Mouse (Mus musculus) right cerebral cortex, adult 18-20 months (tissue): ENCODE measurements around the gene Stk24.
A peak's percentile ranks its signal among the peaks of the same experiment; 100 is the strongest.

Experiments used
- DNase-seq: peaks from one replicate; pipeline ENCODE4 v3.0.0; 2022; ENCODE audit warnings: mixed read lengths

Stk24 gene

DNA sequence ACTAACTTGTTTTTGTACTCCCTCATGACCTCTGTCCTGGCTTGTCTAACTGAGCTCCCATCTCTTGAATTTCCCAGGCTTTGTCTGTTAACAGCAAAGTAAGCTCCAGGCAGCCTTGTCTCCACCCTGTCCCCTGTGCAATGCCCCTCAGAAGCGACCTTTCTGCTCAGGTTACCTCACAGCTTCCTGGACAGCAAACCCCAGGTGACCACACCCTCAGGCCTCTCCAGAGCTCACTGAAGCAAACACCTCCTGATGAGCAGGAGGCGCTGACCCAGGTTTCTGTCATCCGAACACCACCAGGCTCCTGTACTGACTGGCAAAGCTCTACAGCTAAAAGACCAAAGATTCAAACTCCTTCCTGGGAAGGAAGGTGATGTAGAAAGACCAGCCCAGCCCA lies 69.9 kb downstream of the Stk24 start:
- no peak for DNase-seq

DNA sequence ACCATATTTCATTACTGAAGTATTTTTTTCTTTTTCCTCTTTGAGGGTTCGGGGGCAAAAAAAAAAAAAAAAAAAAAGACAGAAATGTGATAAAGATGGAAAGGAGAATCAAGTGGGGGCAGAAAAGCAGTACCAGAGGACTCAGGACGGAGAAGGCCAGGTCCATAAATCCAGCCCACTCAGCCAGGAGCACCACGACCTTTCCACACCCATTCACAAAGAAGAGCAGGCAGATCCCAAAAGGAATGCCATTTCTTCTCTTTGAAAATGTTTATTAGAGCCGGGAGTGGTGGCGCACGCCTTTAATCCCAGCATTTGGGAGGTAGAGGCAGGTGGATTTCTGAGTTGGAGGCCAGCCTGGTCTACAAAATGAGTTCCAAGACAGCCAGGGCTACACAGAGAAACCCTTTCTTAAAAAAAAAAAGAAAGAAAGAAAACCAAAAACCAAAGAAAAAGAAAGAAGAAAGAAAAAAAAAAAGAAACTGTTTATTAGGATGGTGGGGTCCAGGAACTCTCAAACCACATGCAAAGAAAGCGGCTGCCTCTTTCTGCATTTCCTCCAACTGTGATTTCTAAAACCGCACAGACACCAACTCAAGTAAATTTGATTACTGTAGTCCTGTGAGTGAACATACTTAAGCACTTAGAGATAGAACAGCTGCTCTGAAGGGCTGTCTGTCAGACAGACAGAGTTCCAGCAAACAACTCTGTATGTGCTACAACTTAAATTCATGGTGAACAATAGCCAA lies 74.3 kb downstream of the Stk24 start:
- DNase-seq, result no peak

DNA sequence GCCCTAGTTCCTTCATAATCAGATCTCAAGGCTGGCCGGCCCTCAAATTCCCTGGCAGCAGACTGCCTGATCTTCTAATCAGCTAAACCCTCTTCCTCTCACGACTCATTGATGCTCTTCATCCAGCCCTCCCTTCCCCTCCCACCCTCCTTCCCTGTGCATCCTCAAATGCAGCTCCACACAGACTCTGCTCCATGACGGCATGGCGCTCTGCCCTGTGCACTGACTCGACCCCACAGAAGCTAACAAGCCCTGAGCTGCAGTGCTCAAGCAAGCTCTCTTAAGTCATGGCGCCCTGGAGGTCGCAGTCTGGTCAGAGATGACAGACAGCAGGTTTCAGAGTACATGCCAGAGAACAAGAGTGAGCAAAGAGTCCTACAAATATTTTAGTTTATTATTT lies 75.3 kb downstream of the Stk24 start:
- no peak for DNase-seq

DNA sequence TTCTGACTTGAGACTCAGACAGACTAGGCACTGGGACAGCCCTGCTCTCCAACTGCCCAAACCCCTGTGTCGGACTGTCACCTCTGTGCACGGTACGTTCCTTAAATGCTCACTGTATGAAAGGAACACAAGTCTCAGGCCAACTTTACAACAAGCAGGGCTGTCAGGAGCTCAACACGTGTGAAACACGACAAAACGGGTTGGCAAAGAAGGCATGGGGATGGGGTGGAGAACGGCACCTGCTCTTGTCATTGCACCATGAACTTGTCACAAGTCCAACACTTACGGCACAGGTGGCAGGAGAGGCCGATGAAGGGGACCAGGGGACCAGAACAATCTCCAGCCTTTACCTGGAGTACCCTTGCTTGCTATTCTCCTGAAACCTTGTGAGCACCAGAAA lies 80.7 kb downstream of the Stk24 start:
- no peak for DNase-seq

DNA sequence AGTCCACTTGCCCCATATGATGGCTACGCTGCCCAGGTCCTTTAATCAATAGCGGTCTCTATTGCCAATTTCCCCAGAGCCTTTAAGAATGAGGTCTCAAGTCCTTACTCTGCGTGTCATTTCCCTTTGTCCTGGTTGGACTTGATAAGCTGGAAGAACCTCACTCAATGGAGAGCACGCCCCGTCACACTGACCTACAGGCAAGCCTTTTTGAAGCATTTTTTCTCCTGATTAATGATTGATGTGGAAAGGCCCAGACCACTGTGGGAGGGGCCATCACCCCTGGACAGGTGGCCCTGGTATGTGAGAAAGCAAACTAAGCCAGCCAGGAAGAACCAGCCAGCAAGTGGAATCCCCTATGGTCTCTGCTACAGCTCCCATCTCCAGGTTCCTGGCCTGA lies 81.3 kb downstream of the Stk24 start:
- no peak for DNase-seq

DNA sequence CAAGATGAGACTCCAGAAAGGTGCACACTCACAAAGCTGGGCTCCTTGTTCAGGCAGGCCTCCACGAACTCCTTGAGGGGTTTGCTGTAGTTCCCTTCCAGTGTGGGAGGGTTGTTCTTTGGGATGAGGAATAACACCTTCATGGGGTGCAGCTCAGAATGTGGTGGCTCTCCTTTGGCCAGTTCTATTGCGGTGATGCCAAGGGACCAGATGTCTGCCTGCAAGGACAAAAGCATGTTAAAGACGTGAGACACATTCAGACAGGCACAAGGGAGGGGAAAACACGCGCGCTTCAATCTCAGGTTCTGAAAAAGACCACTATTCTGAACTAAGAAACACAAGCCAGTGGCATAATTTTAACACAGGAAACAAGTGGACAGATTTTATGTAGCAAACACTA lies 82.7 kb downstream of the Stk24 start:
- DNase-seq, result no peak

DNA sequence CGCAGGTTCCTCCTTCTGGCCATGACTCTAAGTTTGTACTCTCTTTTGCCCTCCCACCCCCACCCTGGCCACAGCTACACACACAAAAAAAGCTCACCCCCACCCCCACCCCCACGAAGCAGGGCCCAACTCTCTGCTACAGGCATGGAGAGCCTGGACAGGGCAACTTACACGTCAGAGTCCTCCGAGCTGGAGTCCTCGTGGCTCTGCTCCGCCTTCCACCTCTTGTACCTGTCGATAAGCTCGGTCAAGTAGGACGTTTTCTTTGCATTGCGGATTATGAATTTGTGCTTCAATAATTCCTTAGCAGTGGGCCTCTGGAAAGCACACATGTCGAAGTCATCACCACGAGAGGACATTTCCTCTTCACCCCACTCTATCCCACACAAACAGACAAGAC lies 85.3 kb downstream of the Stk24 start:
- no peak for DNase-seq

DNA sequence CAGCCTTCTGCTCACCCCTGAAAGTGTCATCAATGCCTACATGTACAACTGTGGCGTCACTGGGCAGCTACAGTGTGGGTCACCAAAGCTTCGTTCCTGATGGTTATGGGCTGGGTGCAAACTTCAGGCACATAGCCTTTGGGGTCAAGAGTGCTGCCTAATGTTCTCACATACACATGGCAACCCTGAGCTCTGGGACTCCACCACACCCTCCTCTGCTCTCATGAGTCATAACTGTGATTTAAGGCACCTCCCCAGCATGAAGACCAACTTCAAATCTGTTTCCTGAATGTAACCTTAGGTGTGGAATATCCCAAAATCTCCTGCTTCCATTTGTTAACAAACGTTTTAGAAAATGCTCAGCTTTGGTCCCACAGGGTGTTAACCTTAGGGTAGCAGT lies 87.4 kb downstream of the Stk24 start:
- DNase-seq, result no peak

DNA sequence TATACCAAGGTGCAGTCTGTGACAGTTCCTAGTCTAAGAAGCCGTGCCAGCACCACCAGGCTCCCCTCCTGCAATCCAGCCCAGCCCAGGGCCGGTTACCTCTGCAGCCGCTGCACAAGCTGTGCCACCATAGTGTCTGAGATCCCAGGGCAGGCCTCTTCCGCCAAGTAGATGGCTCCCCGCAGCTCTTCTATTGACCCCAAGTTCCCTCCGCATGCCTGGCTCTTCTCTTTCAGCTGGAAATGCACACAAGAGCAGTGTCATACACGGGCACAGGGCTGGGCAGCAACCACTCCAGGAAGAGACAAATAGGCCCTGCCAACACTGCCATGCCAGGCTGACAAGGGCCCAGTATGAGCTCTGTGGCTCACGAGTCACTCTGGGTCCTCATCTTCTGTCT lies 87.9 kb downstream of the Stk24 start:
- DNase-seq, result no peak

DNA sequence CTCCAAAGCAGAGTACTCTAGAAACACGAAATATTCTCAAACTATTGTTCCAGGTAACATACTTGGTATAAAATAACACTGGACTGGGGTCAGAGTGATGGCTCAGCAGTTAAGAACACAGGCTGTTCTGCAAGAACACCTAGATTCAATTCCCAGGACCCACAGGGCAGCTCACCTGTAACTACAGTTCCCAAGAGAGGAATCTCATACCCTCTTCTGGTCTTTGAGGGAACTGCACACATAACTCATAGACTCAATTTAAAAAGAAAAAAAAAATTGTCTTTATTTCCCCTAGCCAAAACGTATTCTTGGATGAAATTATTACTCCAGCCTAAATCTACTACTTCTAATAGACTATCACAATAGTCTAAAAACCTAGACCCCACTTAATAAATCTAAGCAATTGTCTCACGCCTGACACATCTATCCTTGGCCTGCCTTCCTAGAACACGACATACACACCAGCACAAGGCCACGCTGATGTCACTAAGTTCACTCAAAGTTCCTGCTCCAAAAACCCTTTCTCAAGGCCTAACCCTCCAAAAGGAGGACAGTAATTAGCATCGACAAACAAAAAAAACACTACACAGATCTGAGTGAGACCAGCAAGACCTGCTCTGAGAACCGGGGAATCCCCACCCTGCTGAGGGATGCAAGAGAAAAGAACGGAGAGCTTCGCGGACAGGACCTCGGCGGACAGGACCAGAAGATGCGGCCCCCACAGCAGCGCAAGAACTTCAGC lies 94.3 kb downstream of the Stk24 start:
- no peak for DNase-seq

DNA sequence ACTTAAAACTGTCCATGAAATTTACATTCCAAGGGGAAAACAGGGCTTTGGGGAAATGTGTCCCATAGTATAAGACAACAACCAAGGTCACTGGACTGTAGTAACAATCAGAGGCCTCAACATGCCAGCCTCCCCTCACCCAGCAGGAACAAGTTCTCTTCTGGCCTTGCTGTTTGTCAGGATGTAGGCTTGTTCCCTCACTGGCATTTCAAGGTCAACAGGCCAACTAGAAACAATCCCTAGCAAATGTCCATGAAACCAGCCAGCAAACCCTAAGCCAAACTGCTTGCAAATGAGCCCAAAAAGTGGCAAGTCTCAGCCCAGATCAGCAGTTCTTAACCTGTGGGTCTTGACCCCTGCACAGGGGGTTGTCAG lies 98.5 kb downstream of the Stk24 start:
- DNase-seq, result no peak

DNA sequence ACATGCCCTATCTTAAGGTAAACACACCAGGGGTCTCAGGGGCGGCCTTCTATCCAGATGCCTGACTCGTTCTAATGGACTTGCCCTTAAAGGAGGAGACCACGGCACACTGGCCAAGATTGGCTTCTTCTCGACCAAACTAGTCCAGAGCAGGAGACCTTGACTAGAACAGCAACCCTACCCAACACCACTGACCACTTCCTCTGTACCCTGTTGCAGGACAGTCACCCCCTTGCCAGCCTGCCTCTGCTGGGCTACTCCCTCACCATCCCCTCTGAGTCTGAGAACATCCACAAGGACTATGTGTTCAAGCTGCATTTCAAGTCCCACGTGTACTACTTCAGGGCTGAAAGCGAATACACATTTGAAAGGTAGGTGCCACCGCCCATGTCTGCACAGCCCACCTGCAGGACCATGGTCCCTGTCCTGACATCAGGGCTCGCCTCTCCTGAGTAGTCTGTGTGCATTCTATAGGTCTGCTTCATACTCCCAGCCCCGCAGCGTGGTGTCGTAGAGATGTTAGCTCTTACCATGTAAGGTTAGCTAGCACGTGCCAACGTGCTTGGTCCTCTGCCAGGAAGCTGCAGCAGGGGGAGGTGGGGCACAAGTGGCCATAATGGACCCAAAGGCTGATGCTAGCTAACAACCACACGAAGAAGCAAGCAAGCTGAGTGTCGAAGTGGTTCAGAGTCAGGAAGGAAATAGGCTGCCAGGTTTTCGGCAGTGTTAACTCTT lies 99.0 kb downstream of the Stk24 start:
- DNase-seq, result no peak

DNA sequence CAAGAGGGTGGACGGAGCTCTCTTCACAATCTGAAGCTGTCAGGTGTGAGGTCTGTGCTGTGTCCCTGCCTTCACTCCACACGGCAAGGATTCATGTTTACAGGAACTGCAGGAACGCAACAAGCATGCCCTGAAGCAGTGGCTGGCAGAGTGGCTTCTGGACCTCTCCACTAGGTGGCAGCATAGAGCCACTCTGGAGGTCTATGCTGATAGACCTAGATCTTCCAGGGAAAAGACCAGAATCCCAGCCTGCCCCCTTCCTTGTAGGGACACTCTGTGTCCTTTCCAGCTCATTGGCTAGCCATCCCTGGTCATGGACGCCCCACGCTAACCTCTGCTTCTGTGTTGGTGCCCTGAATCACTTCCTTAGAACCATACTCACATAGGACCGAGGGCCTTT lies 100.7 kb downstream of the Stk24 start:
- DNase-seq, result peak; percentile 77

DNA sequence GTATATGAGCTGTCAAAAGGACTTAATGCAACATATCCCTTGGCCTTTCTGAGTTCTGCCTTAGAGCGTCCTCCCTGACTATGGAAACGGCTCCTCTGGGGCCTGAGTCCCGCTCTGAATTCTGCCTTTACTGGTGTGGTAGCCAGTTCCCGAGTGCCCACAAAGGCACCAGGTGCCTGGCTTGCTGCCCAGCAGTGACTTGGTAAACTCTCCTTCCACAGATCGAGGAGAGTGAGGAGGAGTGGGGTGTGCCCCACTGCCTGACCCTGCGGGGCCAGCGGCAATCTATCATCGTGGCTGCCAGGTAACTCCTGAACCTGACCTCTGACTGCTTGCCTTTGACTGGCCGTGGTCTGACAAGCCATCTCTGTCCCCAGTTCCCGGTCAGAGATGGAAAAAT lies 103.8 kb downstream of the Stk24 start:
- no peak for DNase-seq

DNA sequence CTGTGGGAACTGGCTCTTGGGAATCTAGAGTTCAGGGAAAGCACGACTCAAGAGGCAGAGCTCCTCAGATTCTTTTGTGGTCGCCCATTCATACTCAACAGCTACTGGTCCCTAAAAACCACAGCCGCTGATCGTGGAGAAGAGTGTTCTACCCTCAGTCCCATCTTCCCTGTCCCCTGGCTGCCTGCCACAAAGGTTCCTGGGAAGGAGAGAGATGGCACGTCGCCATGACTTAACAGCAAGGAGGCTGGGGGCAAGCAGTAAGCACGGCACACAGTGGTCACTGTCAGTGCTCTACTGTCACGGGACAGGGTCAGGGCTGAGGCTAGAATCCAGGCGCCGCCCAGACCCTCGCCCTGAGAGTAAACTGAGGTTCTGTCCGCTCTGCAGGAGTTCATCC lies 104.8 kb downstream of the Stk24 start:
- no peak for DNase-seq

DNA sequence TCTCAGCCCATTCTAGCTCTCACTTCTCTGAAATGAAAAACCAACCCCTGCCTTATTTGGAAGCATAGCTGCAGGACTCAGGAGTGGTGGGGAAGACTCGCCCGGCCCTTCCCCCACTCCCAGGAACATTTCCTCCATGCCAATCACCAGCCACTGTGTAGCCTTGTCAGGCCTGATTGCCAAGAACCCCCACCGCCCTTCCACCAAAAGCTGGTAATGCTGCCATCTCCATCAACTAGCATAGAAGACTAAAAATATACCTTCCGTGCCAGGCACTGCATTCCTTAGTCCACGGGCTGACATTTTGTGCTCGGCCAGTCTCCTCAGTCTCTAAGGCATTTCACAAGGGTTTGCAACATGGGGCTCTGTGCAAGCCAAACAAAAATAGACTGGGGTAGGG lies 109.3 kb downstream of the Stk24 start:
- no peak for DNase-seq

DNA sequence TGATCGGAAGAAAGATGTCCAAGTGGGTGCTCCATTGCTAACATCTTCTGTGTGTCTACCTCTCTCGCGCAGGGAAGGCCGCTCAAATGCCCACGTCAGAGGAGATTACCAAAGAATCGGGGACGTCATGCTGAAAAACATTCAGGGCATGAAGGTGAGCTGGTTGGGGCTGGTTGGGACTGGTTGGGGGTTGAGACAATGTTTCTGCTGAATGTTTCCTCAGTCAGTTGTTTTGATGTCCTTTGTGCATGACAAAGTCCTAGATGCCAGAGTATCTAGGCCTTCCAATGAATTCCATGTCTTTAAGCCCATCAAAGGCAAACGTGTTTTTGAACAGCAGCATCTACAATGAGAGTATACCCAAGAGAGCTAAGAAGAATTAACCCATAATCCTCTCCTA lies 112.0 kb downstream of the Stk24 start:
- DNase-seq, result no peak

DNA sequence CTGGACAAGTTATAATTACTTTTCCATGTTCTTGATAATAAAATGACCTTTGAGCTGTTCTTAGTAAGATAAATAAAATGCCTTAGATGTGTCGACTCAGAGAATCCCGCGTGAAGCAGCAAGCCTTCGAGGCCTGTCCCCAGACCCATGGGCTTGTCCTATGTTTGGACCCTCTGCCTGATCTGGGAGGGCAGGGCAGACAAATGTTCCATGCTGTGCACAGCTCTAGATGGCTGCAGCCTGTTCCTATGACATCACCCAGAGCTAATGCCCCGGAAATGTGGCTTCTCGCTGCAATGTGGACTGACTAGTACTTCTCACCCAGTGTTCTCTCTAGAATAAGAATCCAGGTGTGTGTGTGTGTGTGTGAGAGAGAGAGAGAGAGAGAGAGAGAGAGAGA lies 115.4 kb downstream of the Stk24 start:
- DNase-seq, result no peak

DNA sequence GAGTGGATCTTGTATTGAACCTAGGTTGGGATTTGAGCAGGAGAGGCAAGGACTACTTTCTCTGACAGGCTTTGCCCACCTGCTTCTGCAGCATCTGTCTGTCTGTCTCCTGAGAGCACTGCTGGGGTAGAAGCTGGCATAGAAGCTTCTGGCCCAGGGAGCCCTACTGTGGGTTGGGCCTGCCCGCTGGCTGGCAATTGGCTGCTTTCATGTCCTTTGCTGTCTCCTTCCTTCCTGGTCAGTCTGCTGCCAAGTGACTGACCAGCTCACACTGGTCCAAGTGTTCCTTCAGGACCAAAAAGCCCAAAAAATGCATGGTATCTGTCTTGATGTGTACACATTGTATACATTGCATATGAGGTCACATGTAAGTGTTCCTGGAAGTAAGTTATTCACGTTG lies 115.9 kb downstream of the Stk24 start:
- no peak for DNase-seq

DNA sequence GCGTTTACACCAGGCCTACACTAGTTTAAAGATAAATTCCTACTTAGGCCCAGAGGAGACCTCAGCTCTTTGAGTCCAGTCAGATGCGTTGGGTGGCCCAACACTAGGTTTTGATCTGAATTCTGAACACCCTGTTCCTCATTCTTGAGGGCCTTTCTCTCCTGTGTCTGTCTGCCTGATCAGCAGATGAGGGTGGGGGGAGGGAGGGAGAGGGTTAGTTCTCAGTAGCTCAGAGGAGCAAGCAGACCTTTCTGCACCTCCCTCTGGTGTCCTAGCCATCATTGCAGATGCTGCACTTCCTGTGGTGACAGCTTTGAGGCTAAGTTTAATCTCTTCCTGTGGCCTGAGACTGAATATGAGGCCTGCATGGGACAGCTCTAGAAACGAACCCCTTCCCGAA lies 117.2 kb downstream of the Stk24 start:
- DNase-seq, result no peak

DNA sequence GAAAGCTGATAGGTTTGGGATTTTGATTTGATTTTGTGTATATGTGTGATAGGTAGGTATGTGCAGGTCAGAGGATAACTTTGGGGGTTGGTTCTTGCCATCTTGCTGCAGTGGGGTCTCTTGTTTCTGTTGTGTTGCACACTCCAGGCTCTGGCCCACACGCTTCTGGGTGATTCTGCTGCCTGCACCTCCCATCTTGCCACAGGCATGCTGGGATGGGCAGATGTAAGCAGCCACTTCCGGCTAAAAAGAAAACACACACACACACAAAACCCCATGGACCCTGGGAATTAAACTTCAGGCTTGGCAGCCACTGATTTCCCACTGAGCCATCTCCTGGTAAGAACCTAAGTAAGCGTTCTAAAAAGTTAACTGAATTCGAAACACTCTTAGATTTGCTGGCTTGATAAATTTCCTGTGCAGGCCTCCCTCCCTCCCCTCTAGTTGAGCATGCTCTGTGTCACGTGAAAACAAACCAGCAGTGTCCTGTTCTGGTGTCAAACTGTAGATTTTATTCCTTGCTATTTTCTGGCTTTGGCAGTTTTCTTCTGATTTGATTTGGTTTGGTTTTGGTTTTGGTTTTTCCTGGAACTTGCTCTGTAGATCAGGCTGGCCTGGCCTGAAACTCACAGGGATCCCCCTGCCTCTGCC lies 118.5 kb downstream of the Stk24 start:
- DNase-seq, result no peak

DNA sequence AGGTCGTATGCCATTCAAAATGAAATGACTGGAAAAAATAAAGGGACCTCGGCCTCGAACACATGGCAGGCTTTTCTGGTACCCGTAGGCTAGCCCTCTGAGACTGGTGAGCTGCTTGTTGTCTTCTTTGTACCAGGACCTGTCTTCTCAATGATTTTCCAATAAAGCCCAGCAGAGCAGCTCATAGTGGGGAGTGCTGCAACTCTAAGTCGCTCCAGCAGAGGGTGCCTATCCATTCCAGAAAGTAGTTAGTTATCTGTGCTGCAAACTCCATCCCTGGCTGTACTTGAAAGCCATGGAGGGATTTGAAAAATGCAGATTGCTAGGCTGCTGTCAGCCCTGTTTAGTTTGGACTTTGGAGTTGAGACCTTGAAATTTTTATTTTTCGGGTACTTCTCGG lies 120.0 kb downstream of the Stk24 start:
- DNase-seq, result peak; percentile 55

DNA sequence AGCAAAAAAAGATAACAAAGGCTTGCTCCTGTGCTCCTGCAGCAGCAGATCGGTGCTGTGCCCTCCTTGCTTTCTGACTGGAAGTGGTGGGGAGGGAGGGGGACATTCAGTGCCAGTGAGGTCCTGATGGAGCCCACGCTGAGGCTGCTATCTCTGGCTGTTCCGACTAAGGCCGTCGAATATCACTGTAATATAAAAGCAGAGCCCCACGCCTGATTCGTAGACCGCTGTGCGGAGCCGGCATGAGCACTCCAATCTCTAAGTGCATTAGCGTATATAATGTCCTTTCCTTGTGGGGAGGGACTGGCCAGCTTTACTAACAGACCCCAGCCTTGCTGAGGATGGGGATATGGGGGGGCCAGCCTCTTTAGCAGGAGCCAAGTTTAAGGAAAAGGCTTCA lies 120.5 kb downstream of the Stk24 start:
- no peak for DNase-seq

DNA sequence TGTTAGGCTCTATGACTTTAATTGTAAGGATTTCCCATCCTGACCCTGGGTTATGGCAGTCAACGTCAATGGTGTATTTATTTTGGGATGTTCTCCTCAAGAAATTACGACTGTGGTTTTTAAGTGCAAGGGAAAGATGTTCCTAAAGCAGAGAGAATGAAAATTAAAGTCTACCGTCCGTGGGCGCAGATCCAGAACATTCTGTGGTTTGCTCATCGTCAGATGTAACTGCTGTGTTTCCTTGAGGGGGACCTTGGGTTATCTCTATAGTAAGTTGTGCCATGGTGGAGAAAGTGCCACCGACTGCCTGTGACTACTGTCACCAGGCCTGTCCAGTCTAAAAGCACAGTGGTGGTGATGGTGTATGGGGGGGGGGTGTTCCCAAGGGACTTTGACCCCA lies 122.9 kb downstream of the Stk24 start:
- no peak for DNase-seq
